Mouse (Mus musculus): ENCODE results near the gene Amz2.

The Amz2 gene

DNA sequence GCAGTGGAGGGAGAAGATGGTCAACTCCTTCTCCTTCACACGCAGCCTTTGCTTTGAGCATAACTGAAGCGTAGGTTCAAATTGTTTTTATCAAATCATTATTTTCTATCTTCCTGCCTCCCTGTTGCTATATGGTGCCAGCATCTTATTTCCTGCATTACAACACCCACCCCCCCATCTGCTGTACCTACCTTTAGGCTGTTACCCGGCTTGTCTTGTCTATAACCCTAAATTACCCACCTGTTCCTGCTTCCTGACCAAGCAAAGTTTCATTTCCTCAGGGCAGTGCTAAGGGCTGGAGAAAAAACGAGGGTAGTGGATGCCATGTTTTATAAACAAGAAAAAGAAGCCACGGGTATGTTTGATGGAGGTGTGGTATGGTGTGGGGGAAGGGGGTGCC lies 4.5 kb upstream of the Amz2 start:
- DNase-seq (ENCODE audit: low read depth, low spot score), result no peak

GRCm38 (mm10) chr11:109422263-109422662 lies 3.5 kb upstream of the Amz2 start:
- peak; percentile 32 for DNase-seq (ENCODE audit: low read depth, low spot score)

DNA sequence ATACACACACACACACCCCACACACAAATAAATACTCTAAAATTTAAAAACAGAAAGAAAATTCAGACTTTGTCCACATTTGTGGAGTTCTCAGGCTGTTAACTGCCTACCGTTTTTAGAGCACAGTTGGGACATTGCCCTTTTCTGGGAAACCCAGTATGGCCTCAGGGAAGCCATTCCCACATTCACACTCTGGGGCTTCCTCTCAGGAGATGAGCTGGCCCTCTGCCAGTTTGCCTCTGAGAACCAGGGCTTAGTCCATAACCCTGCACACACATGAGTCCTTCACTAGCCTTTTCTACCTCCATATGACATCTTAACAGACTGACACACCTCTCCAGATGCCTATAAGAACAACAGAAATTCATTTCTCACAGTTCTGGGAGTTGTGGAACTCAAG lies 2.5 kb upstream of the Amz2 start:
- DNase-seq (ENCODE audit: low read depth, low spot score), result no peak

GRCm38 (mm10) chr11:109426272-109426586 lies 483 bp downstream of the Amz2 start:
- DNase-seq (ENCODE audit: low read depth, low spot score), result no peak

DNA sequence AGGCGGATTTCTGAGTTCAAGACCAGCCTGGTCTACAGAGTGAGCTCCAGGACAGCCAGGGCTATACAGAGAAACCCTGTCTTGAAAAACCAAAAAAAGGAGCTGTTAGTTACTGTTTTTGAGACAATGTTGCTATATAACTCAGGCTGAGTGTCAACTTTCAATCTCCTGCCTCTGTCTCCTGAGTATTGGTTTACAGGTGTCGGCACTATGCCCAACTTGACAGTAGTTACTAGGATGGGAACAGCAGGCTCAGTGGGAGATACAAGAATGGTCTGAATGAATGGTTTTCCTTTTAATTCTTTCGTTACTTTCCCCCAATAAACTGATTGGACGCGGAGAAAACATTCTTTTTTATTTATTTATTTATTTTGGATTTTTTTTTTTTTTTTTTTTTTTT lies 1.6 kb downstream of the Amz2 start:
- no peak for DNase-seq (ENCODE audit: low read depth, low spot score)

GRCm38 (mm10) chr11:109434233-109434798 lies 8.6 kb downstream of the Amz2 start:
- no peak for DNase-seq (ENCODE audit: low read depth, low spot score)

DNA sequence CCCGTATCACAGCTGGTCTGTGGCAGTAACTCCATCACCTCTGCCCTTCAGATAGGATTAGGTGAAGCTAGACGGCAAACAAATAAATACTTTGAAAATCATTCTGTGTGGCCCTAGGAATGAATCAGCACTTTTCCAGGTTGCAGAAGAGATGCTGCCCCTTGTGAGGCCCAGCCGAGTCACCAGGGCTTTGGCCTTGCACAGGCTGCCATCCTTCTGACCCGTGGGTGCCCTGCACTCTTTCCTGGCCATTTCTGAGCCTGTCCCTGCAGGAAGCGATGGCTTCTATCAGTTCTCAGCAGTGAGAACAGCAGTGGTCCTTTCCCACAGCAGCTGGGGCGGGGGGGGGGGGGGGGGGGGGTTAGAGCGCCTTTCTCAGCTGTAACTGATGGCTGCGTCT lies 11.1 kb downstream of the Amz2 start:
- no peak for DNase-seq (ENCODE audit: low read depth, low spot score)

DNA sequence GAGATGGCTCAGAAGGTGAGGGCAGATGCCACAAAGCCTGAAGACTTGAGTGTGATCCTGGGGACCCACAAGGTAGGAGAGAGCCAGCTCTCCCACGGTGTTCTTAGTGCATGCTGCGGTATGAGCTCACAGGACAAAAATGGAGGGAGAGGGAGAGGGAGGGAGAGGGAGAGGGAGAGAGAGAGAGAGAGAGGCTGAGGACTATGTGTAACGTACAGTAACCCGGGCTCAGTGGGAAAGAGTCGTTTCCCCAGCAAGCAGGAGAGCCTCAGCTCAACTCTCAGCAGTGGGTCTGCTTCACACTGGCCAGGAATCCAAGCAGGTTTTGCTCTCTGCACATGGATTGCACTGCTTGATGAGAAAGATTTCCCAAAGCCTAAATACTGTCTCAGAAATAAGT lies 13.5 kb downstream of the Amz2 start:
- DNase-seq (ENCODE audit: low read depth, low spot score), result no peak

GRCm38 (mm10) chr11:109439829-109440340 lies 14.1 kb downstream of the Amz2 start:
- peak; percentile 45 for DNase-seq (ENCODE audit: low read depth, low spot score)

DNA sequence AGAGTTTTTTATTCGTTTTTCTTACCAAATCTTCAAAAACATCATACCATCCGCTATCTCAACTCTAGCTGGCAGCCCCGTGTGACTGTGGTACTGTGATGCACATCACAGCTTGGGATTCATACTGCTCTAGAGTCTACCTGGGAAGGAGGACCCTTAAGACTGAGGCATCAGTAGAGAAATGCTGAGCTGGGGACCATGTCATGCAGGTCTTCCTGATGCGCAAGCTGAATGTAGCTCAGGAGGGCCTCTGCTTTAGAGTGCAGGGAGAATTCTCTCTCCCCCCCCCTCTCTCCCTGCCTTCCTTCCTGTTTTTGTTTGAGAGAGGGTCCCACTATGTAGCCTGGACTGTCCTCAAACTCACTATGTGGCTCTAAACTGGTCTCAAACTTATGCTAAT lies 14.9 kb downstream of the Amz2 start:
- no peak for DNase-seq (ENCODE audit: low read depth, low spot score)

DNA sequence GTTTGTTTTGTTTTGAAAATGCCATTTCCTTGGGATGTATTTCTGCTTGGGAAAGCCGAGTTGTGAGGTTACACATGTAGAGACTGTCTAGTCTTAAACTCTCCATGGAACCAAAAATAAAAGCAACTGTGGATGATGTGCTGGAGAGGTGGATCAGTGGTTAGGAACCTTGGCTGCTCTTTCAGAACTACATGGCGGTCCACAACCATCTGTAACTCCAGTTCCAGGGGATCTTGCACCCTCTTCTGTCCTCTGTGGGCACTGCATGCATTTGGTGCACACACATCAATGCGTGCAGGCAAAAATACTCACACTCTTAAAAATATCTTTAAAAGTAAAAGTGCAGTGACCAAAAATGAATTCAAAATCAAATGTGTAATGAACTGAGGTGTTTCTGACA lies 15.4 kb downstream of the Amz2 start:
- DNase-seq (ENCODE audit: low read depth, low spot score), result peak; percentile 74

- DNase-seq (ENCODE audit: low read depth, low spot score), result no peak
Measured at GRCm38 (mm10) chr11:109442166-109442730, 16.5 kb downstream of the Amz2 start.

GRCm38 (mm10) chr11:109443468-109444263 lies 17.9 kb downstream of the Amz2 start:
- no peak for DNase-seq (ENCODE audit: low read depth, low spot score)

GRCm38 (mm10) chr11:109444600-109444999 lies 18.9 kb downstream of the Amz2 start:
- peak; percentile 73 for DNase-seq (ENCODE audit: low read depth, low spot score)

DNA sequence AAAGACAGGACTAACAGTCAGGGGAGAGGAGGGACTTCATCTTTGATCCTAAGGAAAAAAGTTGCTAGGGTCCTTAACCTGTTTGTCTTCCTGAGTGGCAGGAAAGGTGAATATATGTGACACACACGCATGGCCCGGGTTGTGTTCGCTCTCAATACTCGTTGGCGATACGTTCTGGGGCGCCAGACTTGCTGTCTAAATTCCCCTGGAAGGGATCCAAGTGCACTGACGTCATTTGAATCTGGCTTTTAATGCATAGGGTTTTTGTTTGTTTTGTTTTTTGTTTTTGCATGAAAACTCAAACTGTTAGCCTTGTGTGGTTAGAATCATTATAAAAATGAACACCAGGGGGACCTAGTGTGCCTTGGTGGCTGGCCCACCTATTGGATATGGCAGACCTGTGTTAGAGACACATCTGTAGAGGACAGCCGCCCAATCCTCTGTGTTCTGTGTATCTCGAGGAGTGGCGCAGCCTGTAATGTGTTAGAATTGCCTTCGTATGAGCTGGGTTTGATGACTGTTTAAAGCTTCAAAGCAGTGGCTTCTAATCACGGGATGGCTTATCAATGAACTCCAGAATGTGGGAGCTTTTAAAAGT lies 19.8 kb downstream of the Amz2 start:
- DNase-seq (ENCODE audit: low read depth, low spot score), result peak; percentile 57

GRCm38 (mm10) chr11:109451169-109451568 lies 25.4 kb downstream of the Amz2 start:
- no peak for DNase-seq (ENCODE audit: low read depth, low spot score)

- no peak for DNase-seq (ENCODE audit: low read depth, low spot score)
Measured at GRCm38 (mm10) chr11:109456261-109456660, 30.5 kb downstream of the Amz2 start.

DNA sequence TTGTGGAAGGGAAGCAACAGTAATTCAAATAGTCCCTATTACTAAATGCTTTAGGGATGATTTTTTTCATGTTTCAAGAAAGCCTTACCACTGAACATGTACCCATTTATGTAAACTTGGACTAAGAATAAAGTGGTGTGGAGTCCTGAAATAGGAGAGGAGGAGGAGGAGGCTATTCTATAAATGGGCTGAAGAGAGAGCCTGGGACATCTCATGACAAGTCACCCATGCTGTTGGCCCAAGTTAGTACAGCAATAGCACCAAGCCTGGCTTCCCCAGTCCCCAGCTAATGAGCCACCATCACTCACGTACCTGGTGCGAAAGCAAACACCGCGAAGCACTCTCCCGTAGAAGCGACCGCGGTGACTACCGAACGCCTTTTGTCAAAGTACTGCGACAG lies 32.4 kb downstream of the Amz2 start:
- DNase-seq (ENCODE audit: low read depth, low spot score), result no peak

DNA sequence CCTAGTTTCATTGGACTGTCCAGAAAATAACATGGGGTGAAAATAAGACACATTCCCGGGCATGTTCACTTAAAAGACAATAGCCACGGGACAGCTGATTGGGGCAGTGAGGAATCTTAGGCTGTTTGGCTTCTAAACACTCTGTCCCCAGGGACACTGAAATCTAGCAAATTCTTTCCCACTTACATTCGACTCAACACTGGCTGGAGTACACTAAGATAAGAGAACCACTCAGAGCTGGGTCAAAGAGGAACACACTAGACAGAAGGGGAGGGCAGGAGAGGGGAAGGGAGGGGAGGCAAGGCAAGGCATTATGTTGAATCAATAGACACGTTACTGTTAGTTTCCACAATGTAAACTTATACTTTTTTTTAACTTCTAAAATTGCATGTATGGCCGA lies 34.8 kb downstream of the Amz2 start:
- no peak for DNase-seq (ENCODE audit: low read depth, low spot score)

DNA sequence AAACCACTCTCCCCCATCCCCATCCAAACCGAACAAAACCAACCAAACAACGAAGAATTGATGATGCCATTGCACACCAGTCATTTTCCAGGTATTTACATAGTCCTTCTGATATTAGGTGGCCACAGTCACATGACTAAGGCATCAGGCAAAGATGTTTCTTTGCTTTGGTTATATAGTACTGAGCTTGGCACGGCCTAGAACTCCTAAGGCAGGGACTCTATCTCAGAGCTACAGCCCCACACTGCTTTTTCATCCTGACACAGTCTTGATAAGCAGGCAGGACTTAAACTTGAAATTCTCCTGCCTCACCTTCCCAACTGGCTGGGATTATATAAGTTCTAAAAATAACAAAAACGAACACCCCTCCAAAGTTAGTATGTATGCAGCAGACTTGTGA lies 39.3 kb downstream of the Amz2 start:
- DNase-seq (ENCODE audit: low read depth, low spot score), result no peak

DNA sequence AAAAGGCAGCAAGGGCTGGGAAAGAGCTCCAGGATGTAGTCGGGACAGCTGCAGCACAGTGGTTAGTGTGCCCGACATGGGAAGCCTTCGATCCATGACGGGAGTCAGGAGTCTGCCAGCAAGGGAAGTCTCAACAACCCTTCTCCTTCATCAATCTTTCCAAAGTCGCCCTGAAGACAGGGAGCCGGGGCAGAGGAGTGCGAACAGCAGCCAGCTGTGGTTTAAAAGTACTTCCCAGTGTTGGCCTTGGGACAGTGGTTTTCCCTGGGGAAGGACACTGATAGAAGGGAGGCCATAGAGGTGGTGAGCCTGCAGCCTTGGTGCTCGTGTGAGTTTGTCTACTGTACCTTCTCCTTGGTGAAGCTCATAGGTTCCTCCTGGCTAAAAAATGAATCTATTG lies 41.2 kb downstream of the Amz2 start:
- no peak for DNase-seq (ENCODE audit: low read depth, low spot score)

GRCm38 (mm10) chr11:109468133-109468532 lies 42.4 kb downstream of the Amz2 start:
- no peak for DNase-seq (ENCODE audit: low read depth, low spot score)

DNA sequence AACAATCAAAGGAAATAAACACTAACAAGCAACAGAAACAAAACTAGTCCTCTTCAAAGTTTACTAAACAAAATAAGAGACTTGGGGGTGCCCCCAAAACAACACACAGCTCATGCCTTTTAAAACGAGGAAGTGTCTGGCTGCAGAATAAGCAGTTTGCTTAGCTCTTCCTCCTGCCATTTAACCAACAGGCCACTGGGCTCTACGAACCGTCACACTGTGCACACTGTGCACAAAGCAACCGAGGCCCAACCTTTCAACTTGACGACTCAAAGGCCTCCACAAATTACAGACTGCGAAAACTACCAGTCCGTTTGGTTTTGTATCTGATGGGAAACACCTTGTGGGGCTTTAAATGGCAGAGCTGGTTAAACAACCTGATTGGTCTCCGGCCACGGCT lies 44.4 kb downstream of the Amz2 start:
- no peak for DNase-seq (ENCODE audit: low read depth, low spot score)
